Mouse (Mus musculus) kidney, postnatal 0 days (tissue): ENCODE measurements around the gene Gm44579. TPM values are rescaled to one million over a fixed set of nuclear protein-coding genes. Genes with fewer than 3 reads are reported as not detected.

Experiments used
- ATAC-seq: fragments of 200-750 bp; cut with Nextera tagmentation; replicated peaks from 2 replicates; pipeline ENCODE4 v1.8.0; 2017; ENCODE audit warnings: low read depth, moderate number of reproducible peaks, moderate TSS enrichment, moderate library complexity; ENCODE audit not compliant: low FRiP score
- DNase-seq: peaks from one replicate; pipeline ENCODE4 v3.0.0-alpha.2; 2016; ENCODE audit warnings: low spot score
- H3K27ac ChIP-seq: fragments of 300-500 bp; sonication (generic); 2 replicates; pipeline ENCODE4 v1.5.1; 2014; ENCODE audit warnings: mild to moderate bottlenecking
- H3K27me3 ChIP-seq: fragments of 300-500 bp; sonication (generic); 2 replicates; pipeline ENCODE4 v1.6.1; 2014; ENCODE audit warnings: low read length, mixed read lengths; ENCODE audit not compliant: insufficient read depth
- H3K36me3 ChIP-seq: fragments of 300-500 bp; sonication (generic); 2 replicates; pipeline ENCODE4 v1.6.1; 2014; ENCODE audit warnings: low read length, mixed read lengths; ENCODE audit not compliant: insufficient read depth
- H3K4me1 ChIP-seq: fragments of 300-500 bp; sonication (generic); replicated peaks from 2 replicates; pipeline ENCODE4 v1.6.1; 2014; ENCODE audit warnings: antibody characterized with exemption, low read length, mixed read lengths; ENCODE audit not compliant: insufficient read depth
- H3K4me2 ChIP-seq: fragments of 300-500 bp; sonication (generic); 2 replicates; pipeline ENCODE4 v1.6.1; 2014; ENCODE audit warnings: mild to moderate bottlenecking, low read length, moderate library complexity, mixed read lengths
- H3K4me3 ChIP-seq: fragments of 300-500 bp; sonication (generic); replicated peaks from 2 replicates; pipeline ENCODE4 v1.5.1; 2014; ENCODE audit warnings: low read depth, low read length
- H3K9ac ChIP-seq: fragments of 300-500 bp; sonication (generic); 2 replicates; pipeline ENCODE4 v1.6.1; 2014; ENCODE audit warnings: low read depth, low read length
- H3K9me3 ChIP-seq: fragments of 300-500 bp; sonication (generic); replicated peaks from 2 replicates; pipeline ENCODE4 v1.6.1; 2016; ENCODE audit warnings: low read length, inconsistent platforms, mixed read lengths
- CTCF ChIP-seq: IDR thresholded peaks from 2 replicates; pipeline ENCODE4 v1.5.1; 2016; ENCODE audit warnings: antibody characterized with exemption, low read depth, mild to moderate bottlenecking, moderate library complexity
- WGBS: fragments of 180-500 bp; shearing (Covaris S2); extraction: QIAGEN DNeasy Blood & Tissue Kit; methylation state at CpG from one replicate; pipeline ENCODE4 v1.1.7; 2014; 5-methylcytosine and 5-hydroxymethylcytosine counted together
- polyA plus RNA-seq: library from polyadenylated mRNA; unstranded; fragments of >200 nt; fragmentation: Nextera tagmentation; extraction: Ambion mirVana; gene quantifications from 2 replicates; pipeline ENCODE4 v1.2.1, GENCODE M21; 2015

Gm44579 gene
- polyA plus RNA-seq, 1 experiment from 2014 or later = not detected

GRCm38 (mm10) chr15:98225610-98226009, 4.8 kb upstream of the Gm44579 start:
- ATAC-seq (no peak), DNase-seq (no peak)
- no peaks in the 10 kb centered on the region for H3K36me3 ChIP-seq
- H3K9me3 ChIP-seq = no peaks in the 10 kb centered on the region
- no peak overlapping the region for H3K27ac ChIP-seq
- no peak overlapping the region for H3K4me2 ChIP-seq
- no peak overlapping the region for H3K4me3 ChIP-seq
- H3K9ac ChIP-seq = no peak overlapping the region
- H3K4me1 ChIP-seq = no peaks in the 10 kb centered on the region
- WGBS = 45% methylated on average over 16 of the region's 16 CpGs
- no peak for TF ChIP-seq CTCF
- H3K27me3 ChIP-seq = no peaks in the 10 kb centered on the region

DNA sequence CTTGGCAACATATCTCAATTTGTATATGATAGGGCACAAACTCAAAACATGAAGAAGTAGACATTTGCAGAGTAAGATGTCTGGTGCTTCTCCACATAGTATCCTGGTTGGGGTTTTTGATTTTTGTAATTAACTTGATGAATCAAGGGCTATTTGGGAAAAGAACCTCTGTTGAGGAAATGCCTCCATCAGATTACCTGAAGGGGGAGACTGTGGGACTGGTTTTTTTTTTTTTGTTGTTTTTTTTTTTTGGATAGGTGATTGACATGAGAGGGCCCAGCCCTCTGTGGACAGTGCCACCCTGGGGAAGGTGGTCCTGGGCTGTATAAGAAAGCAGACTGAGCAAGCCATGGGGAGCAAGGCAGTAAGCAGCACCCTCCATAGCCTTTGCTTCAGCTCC, 1.6 kb upstream of the Gm44579 start:
- ATAC-seq = no peak
- H3K4me3 ChIP-seq = no peak overlapping the region
- TF ChIP-seq CTCF = no peak
- no peaks in the 10 kb centered on the region for H3K27me3 ChIP-seq
- H3K4me1 ChIP-seq = no peaks in the 10 kb centered on the region
- no peaks in the 10 kb centered on the region for H3K36me3 ChIP-seq
- H3K4me2 ChIP-seq = no peak overlapping the region
- H3K9me3 ChIP-seq = no peaks in the 10 kb centered on the region
- DNase-seq = no peak
- no peak overlapping the region for H3K27ac ChIP-seq
- H3K9ac ChIP-seq = no peak overlapping the region

DNA sequence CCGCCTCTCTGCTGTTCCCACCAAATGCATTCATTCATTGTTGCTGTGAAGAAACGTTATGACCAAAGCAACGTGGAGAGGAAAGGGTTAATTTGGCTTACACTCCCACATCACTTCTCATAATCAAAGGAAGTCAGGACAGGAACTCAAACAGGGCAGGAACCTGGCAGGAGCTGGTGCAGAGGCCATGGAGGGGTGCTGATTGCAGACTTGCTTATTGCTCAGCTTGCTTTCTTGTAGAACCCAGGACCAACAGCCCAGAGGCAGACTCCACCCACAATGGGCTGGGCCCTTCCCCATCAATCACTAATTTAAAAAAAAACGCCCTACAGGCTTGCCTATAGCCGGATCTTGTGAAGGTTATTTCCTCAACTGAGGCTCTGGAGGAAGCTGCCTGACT, 6.6 kb downstream of the Gm44579 start:
- Histone ChIP-seq H3K36me3 (no peaks in the 10 kb centered on the region), H3K9ac (no peak overlapping the region), H3K4me1 (no peaks in the 10 kb centered on the region), H3K27me3 (no peaks in the 10 kb centered on the region), H3K4me2 (no peak overlapping the region), H3K27ac (no peak overlapping the region), H3K4me3 (no peak overlapping the region), H3K9me3 (no peaks in the 10 kb centered on the region)
- no peak for DNase-seq
- WGBS = 64% methylated on average over 5 of the region's 5 CpGs
- no peak for TF ChIP-seq CTCF
- ATAC-seq = no peak

DNA sequence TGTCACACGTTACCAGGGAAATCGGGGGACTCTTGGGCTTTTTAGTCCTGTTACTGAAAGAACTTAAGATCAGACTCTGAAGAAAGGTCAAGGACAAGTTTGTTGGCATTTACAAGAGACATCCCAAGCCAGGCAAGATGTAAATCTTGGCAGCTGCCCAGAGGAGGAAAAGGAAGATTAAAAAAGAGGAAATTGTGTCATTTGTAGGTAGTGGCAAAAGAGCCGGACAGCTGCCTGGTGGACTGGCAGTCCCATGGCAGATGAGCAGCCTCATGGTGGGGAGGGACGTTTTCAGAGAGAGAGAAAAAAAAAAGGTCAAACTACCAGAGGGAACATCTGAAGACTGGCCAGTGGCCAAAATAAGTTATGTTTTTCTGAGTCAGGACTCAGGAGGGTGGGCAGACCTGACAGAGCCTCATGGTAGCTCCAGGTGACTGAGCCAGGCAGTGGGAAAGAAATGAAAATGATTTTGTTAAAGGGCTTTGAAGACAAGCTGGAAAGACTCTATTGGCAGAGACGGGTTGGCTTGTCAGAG, 7.4 kb downstream of the Gm44579 start:
- DNase-seq (peak; percentile 3), ATAC-seq (no peak)
- Histone ChIP-seq H3K4me1 (no peaks in the 10 kb centered on the region), H3K4me2 (no peak overlapping the region), H3K4me3 (no peak overlapping the region), H3K27me3 (no peaks in the 10 kb centered on the region), H3K27ac (no peak overlapping the region; the same call in 1 of the 2 replicates), H3K36me3 (no peaks in the 10 kb centered on the region), H3K9ac (no peak overlapping the region), H3K9me3 (no peaks in the 10 kb centered on the region)
- TF ChIP-seq CTCF = no peak
- WGBS = 62% methylated on average over 5 of the region's 5 CpGs

DNA sequence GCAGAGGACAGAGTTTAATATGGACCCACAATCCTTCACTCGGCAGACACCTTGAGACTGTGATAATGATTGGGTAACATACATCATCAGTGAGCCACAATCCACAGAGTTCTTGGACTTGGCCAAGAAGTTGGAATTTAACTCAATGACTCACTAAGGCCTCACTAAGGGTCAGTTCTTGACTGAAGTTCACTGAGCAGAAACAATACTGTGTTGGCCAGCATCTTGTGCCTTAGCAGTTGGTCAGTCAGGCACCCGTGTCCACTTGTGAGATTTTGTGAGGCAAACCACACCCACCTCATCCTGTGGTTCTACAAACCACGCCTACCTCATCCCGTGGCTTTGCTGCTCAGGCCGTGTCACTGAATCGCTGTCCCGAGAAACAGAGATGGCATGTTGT, 11.1 kb downstream of the Gm44579 start:
- peak; percentile 14 for DNase-seq
- 64% methylated on average over 7 of the region's 7 CpGs for WGBS
- Histone ChIP-seq H3K27ac (no peak overlapping the region), H3K27me3 (no peaks in the 10 kb centered on the region), H3K9ac (no peak overlapping the region), H3K4me3 (no peak overlapping the region), H3K4me2 (no peak overlapping the region), H3K4me1 (no peaks in the 10 kb centered on the region), H3K9me3 (no peaks in the 10 kb centered on the region), H3K36me3 (no peaks in the 10 kb centered on the region)
- peak; percentile 93 for ATAC-seq
- no peak for TF ChIP-seq CTCF

DNA sequence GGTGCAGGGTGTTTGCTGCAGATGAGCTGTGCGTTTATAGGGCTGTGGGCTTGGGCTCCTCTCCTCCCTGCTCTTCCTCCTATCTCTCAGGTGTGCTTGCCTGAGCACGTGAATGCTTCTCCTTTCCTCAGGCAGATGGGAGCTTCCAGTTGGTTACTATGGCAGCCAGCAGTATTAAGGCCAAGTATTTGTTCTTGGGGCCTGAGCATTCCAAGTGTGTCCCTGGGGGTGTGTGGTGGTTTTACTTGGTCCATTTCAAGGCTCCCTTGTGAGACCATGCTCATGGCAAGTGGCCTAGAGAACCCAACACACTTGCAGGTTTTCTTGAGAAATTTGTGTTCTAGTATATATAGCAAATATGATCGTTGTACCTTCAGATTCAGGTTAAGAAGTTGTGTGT, 25.3 kb downstream of the Gm44579 start, which contains the start of gene Olfr288:
TSS of gene Olfr288 (minus strand) at position 101 of the 400 bp plus-strand sequence.
- H3K36me3 ChIP-seq = no peaks in the 10 kb centered on the region
- no peak for DNase-seq
- H3K4me2 ChIP-seq = no peak within 1 kb of the TSS
- no peak within 1 kb of the TSS for H3K9ac ChIP-seq
- no peak within 1 kb of the TSS for H3K4me3 ChIP-seq
- no peak for ATAC-seq
- H3K4me1 ChIP-seq = no peaks in the 10 kb centered on the region
- no peak for TF ChIP-seq CTCF
- 70% methylated on average over 3 of the region's 3 CpGs for WGBS
- H3K27ac ChIP-seq = no peak within 1 kb of the TSS
- no peaks in the 10 kb centered on the region for H3K27me3 ChIP-seq
- no peaks in the 10 kb centered on the region for H3K9me3 ChIP-seq

- Histone ChIP-seq H3K27ac (no peak overlapping the region), H3K9me3 (no peaks in the 10 kb centered on the region), H3K9ac (no peak overlapping the region), H3K4me2 (no peak overlapping the region), H3K4me3 (no peak overlapping the region), H3K36me3 (no peaks in the 10 kb centered on the region), H3K4me1 (peaks cover 3% of the 10 kb centered on the region; the same call in 1 of the 2 replicates), H3K27me3 (no peaks in the 10 kb centered on the region)
- no peak for TF ChIP-seq CTCF
- DNase-seq = no peak
- 57% methylated on average over 4 of the region's 4 CpGs for WGBS
- ATAC-seq = no peak
These were observed 36.3 kb downstream of the Gm44579 start for GRCm38 (mm10) chr15:98184456-98184855.
